Mouse (Mus musculus) kidney, embryonic 15.5 days (tissue): ENCODE data around the gene Babam2. TPM values are rescaled to one million over a fixed set of nuclear protein-coding genes. Genes with fewer than 3 reads are reported as not detected.
"Not testable (repeated sequence)": the region's sequence is repeated elsewhere in the genome, so short reads cannot be mapped to it uniquely, and the experiment has no call there.

Source experiments
- ATAC-seq: fragments of 200-750 bp; cut with Nextera tagmentation; replicated peaks from 2 replicates; pipeline ENCODE4 v1.8.0; 2017; ENCODE audit warnings: moderate TSS enrichment; ENCODE audit not compliant: low FRiP score
- H3K27ac ChIP-seq: fragments of 300-500 bp; sonication (generic); 2 replicates; pipeline ENCODE4 v1.5.1; 2015; ENCODE audit warnings: mild to moderate bottlenecking, inconsistent platforms
- H3K27me3 ChIP-seq: fragments of 300-500 bp; sonication (generic); 2 replicates; pipeline ENCODE4 v1.6.1; 2015; ENCODE audit warnings: inconsistent platforms
- H3K36me3 ChIP-seq: fragments of 300-500 bp; sonication (generic); 2 replicates; pipeline ENCODE4 v1.6.1; 2015; ENCODE audit warnings: inconsistent platforms
- H3K4me1 ChIP-seq: fragments of 300-500 bp; sonication (generic); 2 replicates; pipeline ENCODE4 v1.6.1; 2015; ENCODE audit warnings: inconsistent platforms
- H3K4me2 ChIP-seq: fragments of 300-500 bp; sonication (generic); 2 replicates; pipeline ENCODE4 v1.6.1; 2015; ENCODE audit warnings: moderate library complexity, mild to moderate bottlenecking, inconsistent platforms
- H3K4me3 ChIP-seq: fragments of 300-500 bp; sonication (generic); replicated peaks from 2 replicates; pipeline ENCODE4 v1.5.1; 2015; ENCODE audit warnings: mild to moderate bottlenecking, inconsistent platforms
- H3K9ac ChIP-seq: fragments of 300-500 bp; sonication (generic); 2 replicates; pipeline ENCODE4 v1.6.1; 2015; ENCODE audit warnings: mild to moderate bottlenecking, inconsistent platforms
- H3K9me3 ChIP-seq: fragments of 300-500 bp; sonication (generic); replicated peaks from 2 replicates; pipeline ENCODE4 v1.6.1; 2016; ENCODE audit warnings: inconsistent platforms
- WGBS: fragments of 180-500 bp; shearing (Covaris S2); methylation state at CpG from one replicate; pipeline ENCODE4 v1.1.7; 2015; ENCODE audit warnings: mixed read lengths; 5-methylcytosine and 5-hydroxymethylcytosine counted together
- polyA plus RNA-seq: library from polyadenylated mRNA; unstranded; fragments of >200 nt; fragmentation: Nextera tagmentation; extraction: Ambion mirVana; gene quantifications from 2 replicates; pipeline ENCODE4 v1.2.1, GENCODE M21; 2015

The Babam2 gene
- polyA plus RNA-seq, 1 experiment from 2014 or later = 83.2 TPM

GRCm38 (mm10) chr5:31796979-31797378, 99.5 kb downstream of the Babam2 start:
- no peak overlapping the region for H3K9ac ChIP-seq
- H3K4me2 ChIP-seq = no peak overlapping the region
- no peaks in the 10 kb centered on the region for H3K4me1 ChIP-seq
- H3K27ac ChIP-seq = no peak overlapping the region
- no peaks in the 10 kb centered on the region for H3K36me3 ChIP-seq
- H3K27me3 ChIP-seq = no peaks in the 10 kb centered on the region
- no peak for ATAC-seq
- no peaks in the 10 kb centered on the region for H3K9me3 ChIP-seq
- no peak overlapping the region for H3K4me3 ChIP-seq

DNA sequence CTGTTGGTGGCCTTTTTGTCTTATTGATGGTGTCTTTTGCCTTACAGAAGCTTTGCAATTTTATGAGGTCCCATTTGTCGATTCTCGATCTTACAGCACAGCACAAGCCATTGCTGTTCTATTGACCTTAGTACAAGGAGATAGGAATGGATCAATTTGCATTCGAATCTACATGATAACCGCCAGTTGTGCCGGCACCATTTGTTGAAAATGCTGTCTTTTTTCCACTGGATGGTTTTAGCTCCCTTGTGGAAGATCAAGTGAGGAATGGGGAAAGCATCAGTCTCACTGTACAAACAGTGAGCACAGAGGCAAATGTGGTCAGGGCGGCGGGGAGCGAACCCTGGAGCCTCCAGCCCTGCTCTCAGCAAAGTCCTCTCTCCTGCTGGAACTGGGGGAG, 106.7 kb downstream of the Babam2 start:
- H3K9me3 ChIP-seq, H3K9ac ChIP-seq, H3K4me2 ChIP-seq, H3K27ac ChIP-seq, ATAC-seq, H3K4me3 ChIP-seq, H3K36me3 ChIP-seq, H3K27me3 ChIP-seq, H3K4me1 ChIP-seq: not testable (repeated sequence)
- WGBS = 91% methylated on average over 8 of the region's 8 CpGs

GRCm38 (mm10) chr5:31804751-31805150, 107.3 kb downstream of the Babam2 start:
- Histone ChIP-seq H3K27ac (no peak overlapping the region), H3K4me2 (no peak overlapping the region), H3K9ac (no peak overlapping the region), H3K36me3 (no peaks in the 10 kb centered on the region), H3K27me3 (no peaks in the 10 kb centered on the region), H3K4me3 (no peak overlapping the region), H3K9me3 (no peaks in the 10 kb centered on the region), H3K4me1 (0 out of 2 replicates have a peak, but pooled peaks cover 3% of the 10 kb centered on the region)
- 61% methylated on average over 8 of the region's 8 CpGs for WGBS
- no peak for ATAC-seq

- Histone ChIP-seq H3K4me3 (no peak overlapping the region), H3K4me1 (peaks cover 20% of the 10 kb centered on the region), H3K27ac (no peak overlapping the region), H3K9ac (no peak overlapping the region), H3K4me2 (no peak overlapping the region), H3K9me3 (no peaks in the 10 kb centered on the region), H3K27me3 (no peaks in the 10 kb centered on the region), H3K36me3 (no peaks in the 10 kb centered on the region)
- ATAC-seq = no peak
- WGBS = 97% methylated on average over 6 of the region's 6 CpGs
Observed at GRCm38 (mm10) chr5:31807312-31807711, 109.8 kb downstream of the Babam2 start.

DNA sequence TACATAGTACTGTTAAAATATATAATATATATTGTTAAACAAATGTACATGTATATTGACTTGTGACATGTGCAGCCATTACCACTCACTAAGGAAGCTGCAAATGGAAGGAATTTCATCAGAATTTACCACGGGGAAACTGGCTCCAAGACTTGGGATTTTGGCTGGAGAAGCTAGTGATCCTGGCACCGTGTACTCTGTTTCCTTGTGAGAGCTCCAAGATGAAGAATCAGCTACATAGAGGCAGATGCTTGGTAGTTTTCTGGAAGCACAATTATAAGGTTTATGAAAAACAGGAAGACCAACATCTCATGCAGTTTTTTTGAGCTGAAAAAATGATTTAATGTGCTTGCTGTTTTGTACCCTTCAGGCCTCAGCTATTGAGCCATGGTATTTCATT, 110.8 kb downstream of the Babam2 start:
- Histone ChIP-seq H3K9ac (no peak overlapping the region), H3K4me1 (peaks cover 28% of the 10 kb centered on the region), H3K9me3 (no peaks in the 10 kb centered on the region), H3K27me3 (no peaks in the 10 kb centered on the region), H3K27ac (no peak overlapping the region), H3K36me3 (no peaks in the 10 kb centered on the region), H3K4me2 (no peak overlapping the region), H3K4me3 (no peak overlapping the region)
- 80% methylated on average over 2 of the region's 2 CpGs for WGBS
- ATAC-seq = no peak

GRCm38 (mm10) chr5:31810796-31811662, 113.5 kb downstream of the Babam2 start:
- peak overlapping the region; percentile 81 for H3K27ac ChIP-seq

GRCm38 (mm10) chr5:31811663-31812001, 114.1 kb downstream of the Babam2 start:
- no peaks in the 10 kb centered on the region for H3K36me3 ChIP-seq
- H3K27ac ChIP-seq = peak overlapping the region; percentile 81
- no peaks in the 10 kb centered on the region for H3K9me3 ChIP-seq

More at GRCm38 (mm10) chr5:31810796-31811662, 113.5 kb downstream of the Babam2 start:
- peak; percentile 97 for ATAC-seq
- H3K9ac ChIP-seq = no peak overlapping the region
- H3K4me1 ChIP-seq = peaks cover 31% of the 10 kb centered on the region
- no peak overlapping the region for H3K4me3 ChIP-seq
- 21% methylated on average over 12 of the region's 12 CpGs for WGBS
- H3K9me3 ChIP-seq = no peaks in the 10 kb centered on the region
- no peaks in the 10 kb centered on the region for H3K36me3 ChIP-seq
- H3K4me2 ChIP-seq = peak overlapping the region; percentile 31; the same call in 1 of the 2 replicates
- H3K27me3 ChIP-seq = no peaks in the 10 kb centered on the region

GRCm38 (mm10) chr5:31813156-31813675, 115.7 kb downstream of the Babam2 start:
- no peaks in the 10 kb centered on the region for H3K27me3 ChIP-seq
- H3K4me1 ChIP-seq = peaks cover 31% of the 10 kb centered on the region
- no peak overlapping the region for H3K4me2 ChIP-seq
- H3K4me3 ChIP-seq = no peak overlapping the region
- H3K9ac ChIP-seq = no peak overlapping the region
- no peaks in the 10 kb centered on the region for H3K9me3 ChIP-seq
- no peaks in the 10 kb centered on the region for H3K36me3 ChIP-seq
- H3K27ac ChIP-seq = no peak overlapping the region
- no peak for ATAC-seq
- WGBS = 57% methylated on average over 6 of the region's 6 CpGs

More at GRCm38 (mm10) chr5:31811663-31812001, 114.1 kb downstream of the Babam2 start:
- Histone ChIP-seq H3K27me3 (no peaks in the 10 kb centered on the region), H3K4me1 (peaks cover 31% of the 10 kb centered on the region), H3K4me3 (no peak overlapping the region), H3K4me2 (no peak overlapping the region), H3K9ac (no peak overlapping the region)
- WGBS = 84% methylated on average over 1 of the region's 1 CpGs
- ATAC-seq = no peak

- no peaks in the 10 kb centered on the region for H3K36me3 ChIP-seq
- 87% methylated on average over 4 of the region's 4 CpGs for WGBS
Observed at GRCm38 (mm10) chr5:31814068-31814467, 116.6 kb downstream of the Babam2 start.

GRCm38 (mm10) chr5:31815129-31815528, 117.6 kb downstream of the Babam2 start:
- no peak for ATAC-seq
- no peaks in the 10 kb centered on the region for H3K27me3 ChIP-seq
- no peaks in the 10 kb centered on the region for H3K36me3 ChIP-seq
- no peak overlapping the region for H3K27ac ChIP-seq
- 69% methylated on average over 7 of the region's 7 CpGs for WGBS
- H3K9ac ChIP-seq = no peak overlapping the region
- no peak overlapping the region for H3K4me3 ChIP-seq
- peaks cover 31% of the 10 kb centered on the region for H3K4me1 ChIP-seq
- no peaks in the 10 kb centered on the region for H3K9me3 ChIP-seq
- H3K4me2 ChIP-seq = no peak overlapping the region

More at GRCm38 (mm10) chr5:31814068-31814467, 116.6 kb downstream of the Babam2 start:
- Histone ChIP-seq H3K4me3 (no peak overlapping the region), H3K27ac (no peak overlapping the region), H3K4me1 (peaks cover 31% of the 10 kb centered on the region), H3K27me3 (no peaks in the 10 kb centered on the region), H3K9ac (no peak overlapping the region), H3K4me2 (no peak overlapping the region), H3K9me3 (no peaks in the 10 kb centered on the region)
- no peak for ATAC-seq

DNA sequence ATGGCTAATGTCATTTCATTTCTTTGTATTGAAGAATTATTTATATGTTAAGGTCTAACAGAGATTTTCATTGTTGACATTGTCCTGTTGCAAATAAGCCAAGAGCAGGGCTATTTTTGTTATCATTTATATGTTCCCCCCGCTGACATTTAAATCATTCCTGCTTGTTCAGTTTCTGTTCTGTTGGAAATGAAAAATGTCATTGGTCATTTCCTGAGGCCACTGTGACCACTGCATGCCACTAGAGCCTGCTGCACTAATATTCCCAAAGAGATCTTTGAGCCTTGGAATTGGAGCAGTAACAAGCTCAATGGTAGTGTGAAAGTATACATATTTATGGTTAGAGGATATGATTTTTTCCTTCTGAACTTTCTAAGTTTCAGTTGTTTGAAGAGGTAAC, 118.6 kb downstream of the Babam2 start:
- H3K9ac ChIP-seq = no peak overlapping the region
- H3K9me3 ChIP-seq = no peaks in the 10 kb centered on the region
- H3K27ac ChIP-seq = no peak overlapping the region
- H3K4me1 ChIP-seq = peaks cover 21% of the 10 kb centered on the region
- H3K27me3 ChIP-seq = no peaks in the 10 kb centered on the region
- no peaks in the 10 kb centered on the region for H3K36me3 ChIP-seq
- ATAC-seq = no peak
- no peak overlapping the region for H3K4me3 ChIP-seq
- WGBS = 63% methylated on average over 1 of the region's 1 CpGs
- H3K4me2 ChIP-seq = no peak overlapping the region

DNA sequence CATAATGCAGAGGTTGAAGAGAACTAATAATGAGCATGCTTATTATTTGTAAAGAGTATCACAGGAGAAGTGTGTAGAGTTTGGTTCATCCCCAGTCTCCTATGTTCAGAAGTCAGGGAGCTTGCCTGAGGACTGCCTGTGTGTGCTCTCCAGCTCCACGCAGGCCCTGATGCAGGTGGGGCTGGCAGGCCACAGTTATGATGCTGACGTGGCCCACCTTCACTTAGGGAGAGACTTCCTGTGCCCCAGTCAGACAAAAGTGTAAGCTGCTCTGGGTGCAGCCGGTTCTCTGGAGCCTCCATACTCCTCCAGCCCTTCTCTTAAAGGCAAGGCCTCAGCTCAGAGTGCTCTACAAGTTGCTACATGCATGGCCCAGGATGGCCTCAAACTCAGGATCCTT, 123.3 kb downstream of the Babam2 start:
- H3K4me3 ChIP-seq = no peak overlapping the region
- 82% methylated on average over 3 of the region's 3 CpGs for WGBS
- no peaks in the 10 kb centered on the region for H3K27me3 ChIP-seq
- no peak overlapping the region for H3K9ac ChIP-seq
- H3K9me3 ChIP-seq = no peaks in the 10 kb centered on the region
- ATAC-seq = no peak
- peaks cover 6% of the 10 kb centered on the region; the same call in 1 of the 2 replicates for H3K4me1 ChIP-seq
- H3K4me2 ChIP-seq = no peak overlapping the region
- H3K27ac ChIP-seq = no peak overlapping the region
- no peaks in the 10 kb centered on the region for H3K36me3 ChIP-seq
